Mouse (Mus musculus): ENCODE data around the gene Gm13420. TPM values are rescaled to one million over a fixed set of nuclear protein-coding genes. Genes with fewer than 3 reads are reported as not detected.
"Not testable (repeated sequence)": the region's sequence is repeated elsewhere in the genome, so short reads cannot be mapped to it uniquely, and the experiment has no call there.

The Gm13420 gene
- not detected in 2 replicates for polyA plus RNA-seq (2016; fragmentation: Nextera tagmentation; extraction: Ambion mirVana)

DNA sequence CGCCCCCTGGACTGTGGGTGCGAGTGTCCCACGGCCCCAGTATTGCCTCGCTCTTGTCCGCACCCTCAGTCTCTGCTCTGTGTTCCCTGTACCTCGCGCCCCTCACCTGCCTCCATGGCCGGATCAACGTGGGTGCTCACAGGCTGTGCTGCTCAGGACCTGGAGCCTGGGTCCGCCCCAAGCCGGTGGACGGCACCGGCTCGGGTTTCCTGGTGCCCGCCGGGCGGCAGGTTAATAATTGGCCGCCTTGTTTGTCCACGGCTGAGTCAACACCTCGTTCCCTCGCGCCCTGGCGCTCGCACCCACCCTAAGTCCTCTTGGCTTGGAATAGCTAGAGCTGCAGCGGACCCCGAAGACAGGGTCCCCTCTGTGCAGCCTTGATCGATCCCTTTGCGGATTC, at the start of gene Gm13420:
Gene Gm13420 (minus strand): TSS at position 189 of the 400 bp plus-strand sequence.
- Histone ChIP-seq H3K27me3 (peaks cover 65% of the 10 kb centered on the region), H3K36me3 (no peaks in the 10 kb centered on the region), H3K9me3 (no peaks in the 10 kb centered on the region), H3K4me1 (peaks cover 19% of the 10 kb centered on the region), H3K4me2 (replicated peaks) (peak within 1 kb of the TSS; percentile 36), H3K4me3 (peak within 1 kb of the TSS; percentile 19; the same call in 1 of the 2 replicates), H3K9ac (replicated peaks) (no peak within 1 kb of the TSS), H3K27ac (replicated peaks) (no peak within 1 kb of the TSS)
- WGBS = 5% methylated on average over 28 of the region's 28 CpGs
- no peak for ATAC-seq (ENCODE audit: low FRiP score, low read depth)

DNA sequence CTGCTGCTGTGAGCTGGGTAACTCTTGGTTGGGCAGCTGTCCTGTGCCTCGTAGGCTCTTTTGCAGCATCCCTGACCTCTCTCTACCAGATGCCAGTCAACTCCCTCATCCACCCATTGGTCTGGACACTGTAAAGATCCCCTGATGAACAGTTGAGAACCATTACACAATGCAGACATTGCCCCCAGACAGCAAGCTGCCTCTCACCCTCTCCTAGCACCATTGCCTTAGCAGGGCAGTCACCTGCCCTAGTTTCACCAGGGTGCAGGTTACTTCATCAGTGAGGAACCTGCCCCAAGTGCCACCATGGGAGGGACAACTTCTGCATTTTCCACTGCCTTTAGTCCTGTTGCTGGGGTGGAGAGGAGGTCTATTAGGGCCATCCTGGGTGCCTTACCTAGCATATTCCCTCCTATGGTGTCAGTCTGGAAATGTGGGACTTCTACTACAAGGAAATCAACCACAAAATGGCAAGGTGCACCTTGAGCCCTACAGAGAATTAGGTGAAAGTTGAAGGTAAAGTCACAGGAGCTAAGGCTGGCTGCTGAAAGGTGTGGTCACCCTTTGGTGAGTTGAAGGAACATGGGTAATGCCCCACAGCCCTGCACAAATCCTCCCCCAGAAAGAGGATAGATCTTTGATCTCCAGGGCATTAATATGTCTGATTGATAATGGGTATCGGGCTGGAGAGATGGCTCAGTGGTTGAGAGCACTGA, 41.4 kb upstream of the Gm13420 start:
- WGBS = 90% methylated on average over 2 of the region's 2 CpGs
- peaks cover 66% of the 10 kb centered on the region for H3K36me3 ChIP-seq
- no peak for ATAC-seq (ENCODE audit: low FRiP score, low read depth)

DNA sequence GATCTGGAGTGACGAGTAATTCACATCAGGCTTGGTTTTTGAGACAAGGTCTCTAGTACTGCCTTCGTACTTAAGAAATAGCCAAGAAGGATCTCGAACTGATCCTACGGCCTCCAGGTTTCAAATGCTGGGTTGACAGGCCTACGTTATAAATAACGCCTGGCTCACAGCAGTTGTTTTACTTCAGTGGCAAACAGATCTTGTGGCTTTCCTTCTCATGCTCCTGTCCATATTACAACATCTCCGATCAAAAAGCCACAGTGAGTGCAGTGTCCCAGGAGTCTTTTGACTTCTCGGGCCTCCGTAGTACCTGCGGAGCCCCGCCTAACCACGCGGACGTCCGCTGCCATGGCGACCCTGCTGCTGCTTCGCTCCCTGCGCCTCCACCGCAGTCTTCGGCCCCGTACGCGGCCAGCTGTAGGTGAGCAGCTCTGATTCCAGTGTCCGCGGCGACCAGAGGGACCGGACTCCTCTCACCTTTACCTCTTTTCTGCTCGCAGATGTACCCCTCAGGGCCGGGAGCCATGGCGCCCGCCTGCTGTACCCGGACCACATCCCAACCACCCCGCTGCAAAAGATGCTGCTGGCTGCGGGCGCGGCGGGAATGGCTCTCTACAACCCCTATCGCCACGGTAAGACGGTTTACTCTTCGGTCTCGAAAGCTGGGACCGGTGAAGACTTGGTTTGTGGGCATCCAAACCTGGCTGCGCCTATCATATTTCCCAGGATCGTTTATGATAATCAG, 36.6 kb upstream of the Gm13420 start, which contains the start of gene Trub2:
Gene Trub2 (minus strand): TSS at position 566 of the 745 bp plus-strand sequence.
- H3K36me3 ChIP-seq = peaks cover 63% of the 10 kb centered on the region
- under 1% methylated on average over 45 of the region's 45 CpGs for WGBS
- H3K27ac ChIP-seq (replicated peaks) = peak within 1 kb of the TSS; percentile 63
- no peaks in the 10 kb centered on the region for H3K27me3 ChIP-seq
- ATAC-seq (ENCODE audit: low FRiP score, low read depth) = peak; percentile 74
- no peaks in the 10 kb centered on the region for H3K9me3 ChIP-seq
- H3K4me2 ChIP-seq (replicated peaks) = peak within 1 kb of the TSS; percentile 81
- H3K4me3 ChIP-seq = peak within 1 kb of the TSS; percentile 84
- peak within 1 kb of the TSS; percentile 79 for H3K9ac ChIP-seq (replicated peaks)
- peaks cover 17% of the 10 kb centered on the region for H3K4me1 ChIP-seq

More for the DNA sequence above, 41.4 kb upstream of the Gm13420 start:
- no peak overlapping the region for H3K4me2 ChIP-seq (replicated peaks)
- peaks cover 9% of the 10 kb centered on the region for H3K4me1 ChIP-seq
- no peaks in the 10 kb centered on the region for H3K9me3 ChIP-seq
- H3K27me3 ChIP-seq = no peaks in the 10 kb centered on the region
- no peak overlapping the region for H3K27ac ChIP-seq (replicated peaks)
- H3K9ac ChIP-seq (replicated peaks) = no peak overlapping the region
- H3K4me3 ChIP-seq = no peak overlapping the region

DNA sequence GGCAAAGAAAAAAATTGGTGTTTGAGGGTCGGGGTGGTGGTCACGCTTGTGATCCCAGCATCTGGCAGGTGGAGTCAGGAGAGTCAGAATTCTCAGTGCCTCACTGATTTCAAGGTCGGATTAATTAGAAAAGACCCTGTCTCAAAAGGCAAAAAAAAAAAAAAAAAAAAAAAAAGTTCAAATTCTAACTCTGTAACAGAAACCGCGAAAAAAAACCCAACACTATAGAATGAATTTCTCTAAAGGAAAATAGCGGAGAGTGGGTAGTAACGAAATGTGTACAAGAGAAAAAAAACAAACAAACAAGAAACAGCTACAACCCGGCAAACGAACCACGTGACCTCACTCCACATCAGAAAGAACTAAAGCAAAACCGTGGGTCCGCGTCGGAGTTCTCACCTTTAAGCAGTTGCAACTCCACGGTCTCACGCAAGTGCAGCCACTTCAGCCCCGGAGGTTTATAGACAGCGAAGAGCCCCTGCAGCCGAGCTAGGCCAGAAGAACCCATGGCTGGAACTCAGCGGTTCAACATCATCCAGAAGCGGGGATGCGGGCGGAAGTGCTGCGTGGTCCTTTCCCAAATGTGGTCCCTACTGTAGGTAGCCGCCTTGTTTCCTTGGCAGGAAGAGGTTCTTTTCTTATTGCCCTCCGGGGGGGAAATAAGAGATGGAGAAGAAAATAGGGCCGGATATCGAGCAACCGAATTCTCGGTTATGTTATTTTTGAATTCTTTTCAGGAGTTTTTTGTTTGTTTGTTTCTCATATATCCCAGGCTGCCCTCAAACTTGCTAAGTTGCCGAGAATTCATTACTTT, 35.8 kb upstream of the Gm13420 start, which contains the start of gene Coq4:
Gene Coq4 (plus strand): TSS at position 390 of the 814 bp plus-strand sequence.
- 2% methylated on average over 31 of the region's 31 CpGs for WGBS
- Histone ChIP-seq H3K9me3 (no peaks in the 10 kb centered on the region), H3K9ac (replicated peaks) (peak within 1 kb of the TSS; percentile 79), H3K4me3 (peak within 1 kb of the TSS; percentile 84), H3K4me2 (replicated peaks) (peak within 1 kb of the TSS; percentile 81), H3K36me3 (peaks cover 63% of the 10 kb centered on the region), H3K4me1 (peaks cover 17% of the 10 kb centered on the region), H3K27me3 (no peaks in the 10 kb centered on the region), H3K27ac (replicated peaks) (peak within 1 kb of the TSS; percentile 63)
- ATAC-seq (ENCODE audit: low FRiP score, low read depth) = peak; percentile 76; the same call in 1 of the 2 replicates

DNA sequence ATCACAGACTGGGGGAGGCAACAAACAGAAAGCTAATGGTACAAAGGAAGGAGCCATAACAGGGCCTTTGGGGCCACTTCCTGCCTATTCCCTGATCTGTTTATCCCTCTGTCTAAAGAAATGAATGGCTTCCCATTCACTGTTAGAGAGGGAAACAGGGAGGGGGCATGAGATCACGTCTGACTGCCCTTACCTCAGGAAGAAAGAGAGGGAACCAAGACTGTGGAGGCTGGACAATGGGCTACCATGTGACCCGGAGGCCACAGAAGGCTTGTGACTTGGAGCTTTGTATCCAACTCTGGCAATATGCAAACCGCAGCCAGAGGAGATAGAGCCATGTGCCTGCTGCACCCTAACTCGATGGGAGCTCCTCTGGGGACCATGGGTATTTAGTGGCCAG, 32.8 kb upstream of the Gm13420 start:
- H3K9me3 ChIP-seq = no peaks in the 10 kb centered on the region
- no peaks in the 10 kb centered on the region for H3K27me3 ChIP-seq
- H3K4me2 ChIP-seq (replicated peaks) = no peak overlapping the region
- 83% methylated on average over 4 of the region's 4 CpGs for WGBS
- H3K36me3 ChIP-seq = peaks cover 67% of the 10 kb centered on the region
- no peak overlapping the region for H3K27ac ChIP-seq (replicated peaks)
- ATAC-seq (ENCODE audit: low FRiP score, low read depth) = no peak
- H3K4me1 ChIP-seq = peaks cover 17% of the 10 kb centered on the region
- H3K9ac ChIP-seq (replicated peaks) = no peak overlapping the region
- H3K4me3 ChIP-seq = no peak overlapping the region

DNA sequence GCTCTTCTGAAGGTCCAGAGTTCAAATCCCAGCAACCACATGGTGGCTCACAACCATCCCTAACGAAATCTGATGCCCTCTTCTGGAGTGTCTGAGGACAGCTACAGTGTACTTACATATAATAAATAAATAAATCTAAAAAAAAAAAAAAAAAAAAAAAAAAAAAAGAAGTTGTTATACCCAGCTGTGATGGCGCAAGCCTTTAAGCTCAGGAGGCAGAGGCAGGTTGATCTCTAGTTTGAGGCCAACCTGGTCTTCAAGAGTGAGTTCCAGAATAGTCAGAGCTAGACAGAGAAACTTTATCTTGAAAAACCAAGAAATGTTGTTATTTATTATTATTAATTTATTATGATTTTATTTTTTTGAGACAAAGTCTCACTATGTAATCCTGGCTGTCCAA, 29.8 kb upstream of the Gm13420 start:
- not testable (repeated sequence) for H3K9ac ChIP-seq (replicated peaks); H3K4me3 ChIP-seq; H3K27ac ChIP-seq (replicated peaks); ATAC-seq (ENCODE audit: low FRiP score, low read depth); H3K27me3 ChIP-seq; H3K4me2 ChIP-seq (replicated peaks); H3K9me3 ChIP-seq; H3K4me1 ChIP-seq
- H3K36me3 ChIP-seq = peaks cover 94% of the 10 kb centered on the region
- WGBS = 93% methylated on average over 2 of the region's 2 CpGs

DNA sequence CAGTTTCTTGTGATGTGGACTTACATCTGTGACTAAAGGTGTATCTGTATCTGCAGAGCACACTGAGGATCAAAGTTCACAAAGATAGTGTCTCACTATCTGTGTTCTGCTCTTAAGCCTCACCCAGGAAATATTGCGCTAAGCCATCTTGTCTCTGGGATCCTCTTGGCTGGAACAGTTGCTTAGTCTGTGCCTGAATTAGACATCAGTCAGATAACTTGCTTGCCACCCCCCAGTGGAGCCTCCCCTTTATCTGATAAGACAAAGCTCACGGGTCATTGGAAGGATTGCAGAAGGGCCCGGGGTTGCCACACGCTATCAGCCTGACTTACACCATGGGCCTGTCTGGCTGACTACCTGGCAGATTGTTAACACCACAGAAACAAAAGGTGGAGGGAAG, 21.8 kb upstream of the Gm13420 start:
- no peak overlapping the region for H3K9ac ChIP-seq (replicated peaks)
- no peak overlapping the region for H3K27ac ChIP-seq (replicated peaks)
- no peaks in the 10 kb centered on the region for H3K27me3 ChIP-seq
- H3K4me3 ChIP-seq = no peak overlapping the region
- no peaks in the 10 kb centered on the region for H3K4me1 ChIP-seq
- H3K36me3 ChIP-seq = peaks cover 49% of the 10 kb centered on the region
- no peak overlapping the region for H3K4me2 ChIP-seq (replicated peaks)
- ATAC-seq (ENCODE audit: low FRiP score, low read depth) = no peak
- H3K9me3 ChIP-seq = no peaks in the 10 kb centered on the region
- 92% methylated on average over 4 of the region's 4 CpGs for WGBS

DNA sequence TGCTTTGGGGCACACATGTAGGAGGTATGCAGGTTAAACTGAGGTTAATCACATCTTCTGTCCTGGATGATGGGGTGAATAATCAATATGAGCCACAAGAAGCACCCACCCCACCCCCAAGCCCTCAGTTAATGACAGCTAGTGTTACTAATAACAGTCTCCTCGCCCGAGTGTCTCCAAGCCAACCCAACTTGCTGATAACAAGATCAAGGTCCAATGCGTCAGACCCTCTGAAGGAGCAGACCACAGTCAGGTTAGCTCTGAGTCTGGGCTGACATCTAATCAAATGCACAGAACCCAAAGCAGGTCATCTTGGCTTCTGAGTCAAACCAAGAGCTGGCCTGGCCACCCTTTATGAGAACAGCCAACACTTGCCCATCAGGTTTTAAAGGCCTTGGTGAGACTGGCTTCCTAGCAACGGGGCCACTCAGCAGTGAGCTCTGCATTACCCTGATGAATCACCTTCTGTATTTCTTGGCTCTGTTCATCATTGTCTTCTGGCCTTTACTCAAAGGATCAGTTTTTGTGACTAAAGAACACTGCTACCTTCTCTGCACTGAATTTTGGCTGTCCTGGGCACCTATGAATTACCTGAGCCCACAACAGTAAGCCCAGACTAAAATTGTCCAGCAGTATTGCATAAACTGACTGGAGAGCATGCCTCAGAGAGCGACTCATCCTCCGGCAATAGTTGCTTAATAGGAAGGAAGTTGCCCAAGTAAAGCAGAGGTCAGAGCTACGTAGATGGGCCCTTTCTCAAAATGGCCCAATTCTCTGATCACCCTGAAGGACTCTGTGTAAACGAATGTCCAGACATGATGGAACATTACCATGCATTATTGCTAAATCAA, 20.4 kb upstream of the Gm13420 start:
- H3K9ac ChIP-seq (replicated peaks) = no peak overlapping the region
- no peak overlapping the region for H3K4me3 ChIP-seq
- H3K4me2 ChIP-seq (replicated peaks) = no peak overlapping the region
- H3K27ac ChIP-seq (replicated peaks) = no peak overlapping the region
- 90% methylated on average over 8 of the region's 8 CpGs for WGBS
- peaks cover 34% of the 10 kb centered on the region for H3K36me3 ChIP-seq
- H3K9me3 ChIP-seq = no peaks in the 10 kb centered on the region
- no peaks in the 10 kb centered on the region for H3K27me3 ChIP-seq
- ATAC-seq (ENCODE audit: low FRiP score, low read depth) = no peak
- no peaks in the 10 kb centered on the region for H3K4me1 ChIP-seq

DNA sequence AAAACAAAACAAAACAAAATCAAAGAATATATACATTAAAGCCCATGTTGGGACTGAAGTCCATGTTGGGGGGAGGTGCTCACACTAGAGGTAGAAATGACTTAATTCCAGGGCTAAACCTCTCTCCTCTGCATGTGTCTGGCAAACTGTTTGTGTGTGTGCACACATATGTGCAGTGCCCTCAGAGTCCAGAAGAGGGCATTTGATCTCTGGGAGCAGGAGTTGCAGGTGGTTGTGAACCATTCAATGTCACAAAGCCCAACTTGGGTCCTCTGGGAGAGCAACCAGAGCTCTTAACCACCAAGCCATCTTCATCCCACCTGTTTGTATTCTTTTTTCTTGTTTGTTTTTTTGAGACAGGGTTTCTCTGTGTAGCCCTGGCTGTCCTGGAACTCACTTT, 18.7 kb upstream of the Gm13420 start:
- no peak for ATAC-seq (ENCODE audit: low FRiP score, low read depth)
- H3K4me3 ChIP-seq = no peak overlapping the region
- H3K9ac ChIP-seq (replicated peaks) = no peak overlapping the region
- no peaks in the 10 kb centered on the region for H3K27me3 ChIP-seq
- H3K27ac ChIP-seq (replicated peaks) = no peak overlapping the region
- H3K4me1 ChIP-seq = no peaks in the 10 kb centered on the region
- H3K4me2 ChIP-seq (replicated peaks) = no peak overlapping the region
- H3K36me3 ChIP-seq = peaks cover 20% of the 10 kb centered on the region; the same call in 1 of the 2 replicates
- H3K9me3 ChIP-seq = no peaks in the 10 kb centered on the region

DNA sequence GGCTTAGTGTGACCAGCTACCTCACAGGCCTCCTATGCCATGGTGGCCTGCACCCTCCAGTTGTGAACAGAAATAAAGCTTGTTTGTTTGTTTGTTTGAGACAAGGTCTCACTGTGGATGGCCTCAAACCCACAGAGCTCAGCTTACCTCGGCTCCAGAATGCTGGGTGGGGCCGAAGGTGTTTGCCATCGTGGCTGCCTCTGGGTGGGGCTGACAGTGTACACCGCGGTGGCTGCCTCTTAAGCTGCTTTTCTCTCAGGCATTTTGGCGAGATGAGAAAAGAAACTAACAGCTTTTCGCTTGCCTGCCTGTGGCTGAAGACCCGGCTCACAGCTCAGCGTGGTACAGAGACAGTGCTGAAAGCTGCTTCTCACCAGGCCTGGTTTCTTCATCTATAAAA, 17.4 kb upstream of the Gm13420 start:
- 66% methylated on average over 9 of the region's 9 CpGs for WGBS
- H3K27me3 ChIP-seq = no peaks in the 10 kb centered on the region
- no peak overlapping the region for H3K9ac ChIP-seq (replicated peaks)
- H3K4me3 ChIP-seq = no peak overlapping the region
- H3K36me3 ChIP-seq = peaks cover 13% of the 10 kb centered on the region; the same call in 1 of the 2 replicates
- H3K4me1 ChIP-seq = no peaks in the 10 kb centered on the region
- no peak overlapping the region for H3K27ac ChIP-seq (replicated peaks)
- no peak for ATAC-seq (ENCODE audit: low FRiP score, low read depth)
- H3K4me2 ChIP-seq (replicated peaks) = no peak overlapping the region
- no peaks in the 10 kb centered on the region for H3K9me3 ChIP-seq
